Mouse (Mus musculus) MEL (cell line): ENCODE measurements at regions not wholly inside any gene's neighbourhood (a gene's known extent, or its start where the extent isn't known, plus 50 kb on each side); places are given as distances from the start of the nearest gene placed in this dataset.

Experiments used
- DNase-seq: peaks from one replicate; pipeline ENCODE4 v3.0.0; 2011; ENCODE audit warnings: low read depth, low spot score
- H3K27ac ChIP-seq: 2 replicates; pipeline ENCODE4 v1.5.1; 2012; ENCODE audit warnings: low read depth, mild to moderate bottlenecking, control low read depth, low read length, moderate library complexity; ENCODE audit not compliant: control insufficient read depth
- H3K27me3 ChIP-seq, 2 experiments: fragments of 150-350 bp in 1 of 2; sonication (generic) in 1 of 2; 2 replicates each; pipeline ENCODE4 v1.6.1; 2012; ENCODE audit warnings: low read length in 2 of 2, mild to moderate bottlenecking in 2 of 2, improper control_type of control experiment in 1 of 2, moderate library complexity in 1 of 2; ENCODE audit not compliant: insufficient read depth in 2 of 2, control insufficient read depth in 1 of 2
- H3K36me3 ChIP-seq, 2 experiments: 2 replicates each; pipeline ENCODE4 v1.6.1; 2012 to 2014; ENCODE audit warnings: low read length in 2 of 2, improper control_type of control experiment in 1 of 2, inconsistent platforms in 1 of 2, mild to moderate bottlenecking in 1 of 2; ENCODE audit not compliant: insufficient read depth in 2 of 2, control insufficient read depth in 1 of 2
- H3K4me1 ChIP-seq, 2 experiments: fragments of 150-350 bp in 1 of 2; sonication (generic) in 1 of 2; 2 replicates each; pipeline ENCODE4 v1.6.1; 2012; ENCODE audit warnings: low read length in 2 of 2, improper control_type of control experiment in 1 of 2, mild to moderate bottlenecking in 1 of 2; ENCODE audit not compliant: insufficient read depth in 2 of 2, control insufficient read depth in 1 of 2
- H3K4me3 ChIP-seq, 2 experiments: fragments of 150-350 bp in 1 of 2; sonication (generic) in 1 of 2; 2 replicates each; pipeline ENCODE4 v1.5.1; 2012; ENCODE audit warnings: low read depth in 2 of 2, low read length in 2 of 2, mild to moderate bottlenecking in 2 of 2, moderate library complexity in 2 of 2, control low read depth in 1 of 2, improper control_type of control experiment in 1 of 2; ENCODE audit not compliant: control insufficient read depth in 1 of 2, insufficient read depth in 1 of 2
- H3K79me2 ChIP-seq: 2 replicates; pipeline ENCODE4 v1.6.1; 2012; ENCODE audit warnings: mild to moderate bottlenecking, low read length, moderate library complexity; ENCODE audit not compliant: control insufficient read depth, poor library complexity, insufficient read depth
- H3K9ac ChIP-seq: 2 replicates; pipeline ENCODE4 v1.6.1; 2012; ENCODE audit warnings: low read depth, mild to moderate bottlenecking, control low read depth, low read length, moderate library complexity; ENCODE audit not compliant: control insufficient read depth, poor library complexity, severe bottlenecking
- H3K9me3 ChIP-seq: fragments of 150-350 bp; sonication (generic); replicated peaks from 2 replicates; pipeline ENCODE4 v1.6.1; 2012; ENCODE audit warnings: mild to moderate bottlenecking, low read length, improper control_type of control experiment, moderate library complexity; ENCODE audit not compliant: insufficient read depth
- BHLHE40 ChIP-seq: IDR thresholded peaks from 2 replicates; pipeline ENCODE4 v1.6.1; 2012; ENCODE audit warnings: low read depth, mild to moderate bottlenecking, inconsistent platforms, low read length, improper control_type of control experiment, borderline replicate concordance
- CHD2 ChIP-seq: IDR thresholded peaks from 2 replicates; pipeline ENCODE4 v1.6.1; 2011; ENCODE audit warnings: low read length, improper control_type of control experiment
- CTCF ChIP-seq, 3 experiments: IDR thresholded peaks in 2 of 3; conservative IDR thresholded peaks in 1 of 3; 2 replicates each; pipeline ENCODE4 v1.5.1; 2011 to 2012; ENCODE audit warnings: low read length in 3 of 3, low read depth in 2 of 3, mild to moderate bottlenecking in 2 of 3, improper control_type of control experiment in 1 of 3, inconsistent platforms in 1 of 3, mixed read lengths in 1 of 3, moderate library complexity in 1 of 3; ENCODE audit not compliant: control insufficient read depth in 1 of 3, insufficient read depth in 1 of 3, poor library complexity in 1 of 3, severe bottlenecking in 1 of 3
- E2F4 ChIP-seq: IDR thresholded peaks from 2 replicates; pipeline ENCODE4 v1.6.1; 2011; ENCODE audit warnings: low read depth, low read length, improper control_type of control experiment, borderline replicate concordance
- ELF1 ChIP-seq: IDR thresholded peaks from 2 replicates; pipeline ENCODE4 v1.6.1; 2014; ENCODE audit warnings: low read depth, mild to moderate bottlenecking, inconsistent platforms, low read length, improper control_type of control experiment, moderate library complexity
- EP300 ChIP-seq, 2 experiments: IDR thresholded peaks; 2 replicates each; pipeline ENCODE4 v1.6.1; 2011; ENCODE audit warnings: improper control_type of control experiment in 2 of 2, low read length in 2 of 2, low read depth in 1 of 2, mild to moderate bottlenecking in 1 of 2
- GABPA ChIP-seq: IDR thresholded peaks from 2 replicates; pipeline ENCODE4 v1.6.1; 2012; ENCODE audit warnings: low read depth, mild to moderate bottlenecking, inconsistent platforms, low read length, improper control_type of control experiment, moderate library complexity
- HCFC1 ChIP-seq: IDR thresholded peaks from 2 replicates; pipeline ENCODE4 v1.6.1; 2012; ENCODE audit warnings: low read depth, mild to moderate bottlenecking, inconsistent platforms, low read length, improper control_type of control experiment, moderate library complexity
- MAFK ChIP-seq: IDR thresholded peaks from 2 replicates; pipeline ENCODE4 v1.6.1; 2011; ENCODE audit warnings: low read depth, mild to moderate bottlenecking, low read length, improper control_type of control experiment, borderline replicate concordance
- MAZ ChIP-seq: IDR thresholded peaks from 2 replicates; pipeline ENCODE4 v1.6.1; 2012; ENCODE audit warnings: low read depth, mild to moderate bottlenecking, inconsistent platforms, low read length, improper control_type of control experiment
- NELFE ChIP-seq: IDR thresholded peaks from 2 replicates; pipeline ENCODE4 v1.6.1; 2011; ENCODE audit warnings: low read depth, low read length, improper control_type of control experiment
- NRF1 ChIP-seq: IDR thresholded peaks from 2 replicates; pipeline ENCODE4 v1.6.1; 2014; ENCODE audit warnings: low read depth, mild to moderate bottlenecking, inconsistent platforms, low read length, improper control_type of control experiment, moderate library complexity; ENCODE audit not compliant: poor library complexity, insufficient read depth, severe bottlenecking
- POLR2A ChIP-seq, 2 experiments: IDR thresholded peaks; 2 replicates each; pipeline ENCODE4 v1.6.1; 2011 to 2012; ENCODE audit warnings: low read length in 2 of 2, mild to moderate bottlenecking in 2 of 2, control low read depth in 1 of 2, improper control_type of control experiment in 1 of 2, low read depth in 1 of 2, moderate library complexity in 1 of 2; ENCODE audit not compliant: control insufficient read depth in 1 of 2, insufficient read depth in 1 of 2, poor library complexity in 1 of 2
- POLR2AphosphoS5 ChIP-seq: IDR thresholded peaks from 2 replicates; pipeline ENCODE4 v1.6.1; 2012; ENCODE audit warnings: low read depth, borderline replicate concordance, mild to moderate bottlenecking, inconsistent platforms, low read length, moderate library complexity, mixed read lengths
- SIN3A ChIP-seq: IDR thresholded peaks from 2 replicates; pipeline ENCODE4 v1.6.1; 2012; ENCODE audit warnings: low read length, improper control_type of control experiment, inconsistent platforms
- SMC3 ChIP-seq: IDR thresholded peaks from 2 replicates; pipeline ENCODE4 v1.6.1; 2011; ENCODE audit warnings: low read depth, low read length, improper control_type of control experiment
- TAL1 ChIP-seq: IDR thresholded peaks from 2 replicates; pipeline ENCODE4 v1.6.1; 2012; ENCODE audit warnings: mild to moderate bottlenecking, inconsistent platforms, low read length, moderate library complexity, mixed read lengths
- TCF12 ChIP-seq: IDR thresholded peaks from 2 replicates; pipeline ENCODE4 v1.6.1; 2014; ENCODE audit warnings: low read depth, mild to moderate bottlenecking, inconsistent platforms, low read length, improper control_type of control experiment, moderate library complexity
- UBTF ChIP-seq: IDR thresholded peaks from 2 replicates; pipeline ENCODE4 v1.6.1; 2012; ENCODE audit warnings: low read depth, mild to moderate bottlenecking, inconsistent platforms, low read length, improper control_type of control experiment, moderate library complexity, borderline replicate concordance; ENCODE audit not compliant: insufficient read depth
- USF1 ChIP-seq: IDR thresholded peaks from 2 replicates; pipeline ENCODE4 v1.6.1; 2014; ENCODE audit warnings: low read depth, mild to moderate bottlenecking, inconsistent platforms, low read length, improper control_type of control experiment, moderate library complexity
- USF2 ChIP-seq, 2 experiments: IDR thresholded peaks; 2 replicates each; pipeline ENCODE4 v1.6.1; 2011 to 2012; ENCODE audit warnings: improper control_type of control experiment in 2 of 2, low read length in 2 of 2, borderline replicate concordance in 1 of 2, inconsistent platforms in 1 of 2, low read depth in 1 of 2, mild to moderate bottlenecking in 1 of 2; ENCODE audit not compliant: insufficient read depth in 1 of 2
- ZKSCAN1 ChIP-seq: IDR thresholded peaks from 2 replicates; pipeline ENCODE4 v1.6.1; 2012; ENCODE audit warnings: low read depth, mild to moderate bottlenecking, inconsistent platforms, low read length, improper control_type of control experiment, moderate library complexity

- Histone ChIP-seq H3K4me3 (no peak overlapping the region), H3K27me3 (no peaks in the 10 kb centered on the region), H3K27ac (no peak overlapping the region), H3K9me3 (no peaks in the 10 kb centered on the region), H3K36me3 (no peaks in the 10 kb centered on the region), H3K79me2 (no peaks in the 10 kb centered on the region), H3K9ac (no peak overlapping the region), H3K4me1 (no peaks in the 10 kb centered on the region)
- DNase-seq = no peak
- no peak for TF ChIP-seq CHD2
- no peak for TF ChIP-seq POLR2AphosphoS5
- no peak for TF ChIP-seq EP300 (IDR thresholded peaks at IDR 0.05; ENCODE audit: low read depth in 1 of 2, low read length in 2 of 2)
- TF ChIP-seq NELFE = no peak
- TF ChIP-seq BHLHE40 = no peak
- no peak for TF ChIP-seq ZKSCAN1
- no peak for TF ChIP-seq GABPA
- TF ChIP-seq SIN3A = no peak
- TF ChIP-seq MAFK = no peak
- TF ChIP-seq ELF1 = no peak
- no peak for TF ChIP-seq USF1
- TF ChIP-seq TCF12 = no peak
- TF ChIP-seq MAZ = no peak
- no peak for TF ChIP-seq HCFC1
- TF ChIP-seq POLR2A (IDR thresholded peaks at IDR 0.05; ENCODE audit: control insufficient read depth in 1 of 2, insufficient read depth in 1 of 2, low read depth in 1 of 2, low read length in 2 of 2, poor library complexity in 1 of 2) = no peak
- no peak for TF ChIP-seq USF2 (IDR thresholded peaks at IDR 0.05; ENCODE audit: borderline replicate concordance in 1 of 2, insufficient read depth in 1 of 2, low read depth in 1 of 2, low read length in 2 of 2)
- TF ChIP-seq UBTF = no peak
- TF ChIP-seq SMC3 = no peak
- TF ChIP-seq NRF1 = no peak
Observed at GRCm38 (mm10) chr4:4211892-4212291, 134.6 kb upstream of the Sdr16c6 start.

- Histone ChIP-seq H3K4me1 (no peaks in the 10 kb centered on the region), H3K9me3 (no peaks in the 10 kb centered on the region), H3K79me2 (no peaks in the 10 kb centered on the region), H3K27me3 (no peaks in the 10 kb centered on the region), H3K9ac (no peak overlapping the region), H3K4me3 (no peak overlapping the region), H3K36me3 (no peaks in the 10 kb centered on the region), H3K27ac (no peak overlapping the region)
- DNase-seq = no peak
- TF ChIP-seq POLR2A (IDR thresholded peaks at IDR 0.05; ENCODE audit: control insufficient read depth in 1 of 2, insufficient read depth in 1 of 2, low read depth in 1 of 2, low read length in 2 of 2, poor library complexity in 1 of 2) (no peak), CTCF (IDR thresholded peaks at IDR 0.05 in 2 of 3, conservative IDR thresholded peaks at IDR 0.05 in 1 of 3; ENCODE audit: control insufficient read depth in 1 of 3, insufficient read depth in 1 of 3, low read depth in 2 of 3, low read length in 3 of 3, poor library complexity in 1 of 3, severe bottlenecking in 1 of 3) (no peak), SIN3A (no peak), UBTF (no peak), TCF12 (no peak), E2F4 (no peak), HCFC1 (no peak), TAL1 (no peak)
Observed at GRCm38 (mm10) chr4:4205158-4205557, 127.8 kb upstream of the Sdr16c6 start.
